Mouse (Mus musculus) thymus, postnatal 14 days (tissue): ENCODE results near the gene Tmem114.

ENCODE experiments used
- DNase-seq: peaks from one replicate; pipeline ENCODE4 v3.0.0; 2021

Tmem114 gene

GRCm38 (mm10) chr16:8406708-8407107 lies 18.2 kb downstream of the Tmem114 start:
- DNase-seq: peak; percentile 63

DNA sequence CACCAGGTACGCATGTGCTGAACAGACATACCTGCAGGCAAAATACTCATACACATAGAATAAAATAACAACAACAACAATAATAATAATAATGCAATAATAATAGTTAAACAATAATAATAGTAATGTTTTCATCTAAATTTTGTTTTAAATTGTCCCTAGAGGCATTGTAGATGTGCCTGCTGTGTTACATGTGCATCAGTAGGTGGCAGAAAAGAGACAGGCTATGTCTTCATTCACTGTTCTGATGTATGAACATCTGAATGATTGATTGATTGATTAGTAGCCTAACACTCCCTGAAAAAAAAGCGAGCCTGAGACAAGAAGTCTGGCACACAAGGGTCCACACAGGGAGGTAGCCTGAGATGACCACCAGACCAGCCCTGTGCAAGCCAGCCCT lies 22.3 kb downstream of the Tmem114 start:
- DNase-seq: no peak

DNA sequence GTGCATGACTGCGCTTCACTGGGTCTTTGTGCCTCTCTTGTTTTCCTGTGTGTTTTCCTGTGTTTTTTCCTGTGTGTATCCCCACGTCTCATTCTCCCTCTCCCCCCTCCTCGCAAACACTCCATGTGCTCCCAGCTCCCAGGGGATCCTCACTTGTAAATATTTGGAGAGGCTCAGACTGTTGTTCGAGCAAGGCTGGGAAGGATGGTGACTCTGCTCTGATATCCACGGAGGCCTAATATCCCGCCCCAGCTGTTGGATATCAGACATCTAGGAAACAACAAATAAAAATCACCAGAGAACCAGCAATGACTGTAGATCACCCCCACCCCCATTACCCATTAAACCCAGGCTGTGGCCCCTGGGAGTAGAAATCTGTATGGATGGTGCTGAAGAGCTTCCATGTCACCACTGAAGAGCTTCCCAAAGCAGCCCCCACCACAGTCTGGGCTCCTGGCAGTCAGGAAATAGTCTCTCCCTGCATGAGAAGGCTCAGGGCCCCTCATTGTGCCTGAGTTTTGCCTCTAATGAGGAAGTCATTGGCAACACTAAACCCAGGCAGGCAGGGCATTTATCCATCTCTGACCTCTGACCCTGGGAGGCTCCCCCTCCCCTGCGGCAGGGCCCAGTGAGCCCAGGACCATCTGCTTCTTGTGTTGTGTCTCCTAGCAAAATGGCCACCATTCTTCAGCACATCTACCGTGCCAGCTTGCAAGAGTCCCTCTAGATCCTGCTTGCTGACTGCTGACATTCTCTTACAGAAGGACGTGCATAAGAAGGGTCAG lies 23.6 kb downstream of the Tmem114 start:
- no peak for DNase-seq

DNA sequence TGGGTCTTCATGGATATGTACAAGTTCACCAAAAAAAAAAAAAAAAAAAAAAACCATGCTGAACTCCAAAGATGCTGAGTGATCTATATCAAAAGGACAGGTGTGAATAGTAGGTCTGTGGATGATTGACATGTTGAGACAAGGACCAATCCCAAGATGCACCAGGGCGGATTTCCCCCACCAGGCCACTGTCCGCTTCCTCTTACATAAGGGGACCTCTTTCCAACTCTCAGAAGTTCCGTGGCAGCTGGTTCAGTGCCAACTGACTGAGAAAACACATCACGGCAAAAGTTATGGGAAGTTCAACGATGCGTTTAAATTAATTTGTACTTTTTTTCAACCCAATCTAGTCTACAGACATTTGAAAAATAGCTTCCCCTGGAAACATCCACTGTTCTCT lies 25.1 kb downstream of the Tmem114 start:
- no peak for DNase-seq

DNA sequence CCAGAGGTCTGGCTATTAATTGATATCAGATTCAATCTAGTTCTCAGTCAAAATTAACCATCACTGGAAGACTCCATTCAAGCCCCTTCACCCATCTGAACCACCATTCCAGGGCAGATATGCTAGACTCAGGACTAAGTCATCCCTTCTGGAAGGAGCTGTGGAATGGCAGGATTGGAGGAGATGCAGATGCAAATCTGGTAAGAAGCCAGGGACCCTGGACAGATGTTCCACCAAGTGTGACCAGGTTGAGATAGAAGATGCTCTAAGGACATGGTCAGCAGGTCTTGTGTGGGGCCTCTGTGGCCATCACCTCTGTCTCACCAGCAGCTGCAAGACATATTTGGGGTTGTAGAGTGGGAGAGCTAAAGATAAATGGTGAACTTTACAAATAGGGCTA lies 30.0 kb downstream of the Tmem114 start:
- no peak for DNase-seq

GRCm38 (mm10) chr16:8388491-8388890 lies 36.4 kb downstream of the Tmem114 start:
- no peak for DNase-seq

DNA sequence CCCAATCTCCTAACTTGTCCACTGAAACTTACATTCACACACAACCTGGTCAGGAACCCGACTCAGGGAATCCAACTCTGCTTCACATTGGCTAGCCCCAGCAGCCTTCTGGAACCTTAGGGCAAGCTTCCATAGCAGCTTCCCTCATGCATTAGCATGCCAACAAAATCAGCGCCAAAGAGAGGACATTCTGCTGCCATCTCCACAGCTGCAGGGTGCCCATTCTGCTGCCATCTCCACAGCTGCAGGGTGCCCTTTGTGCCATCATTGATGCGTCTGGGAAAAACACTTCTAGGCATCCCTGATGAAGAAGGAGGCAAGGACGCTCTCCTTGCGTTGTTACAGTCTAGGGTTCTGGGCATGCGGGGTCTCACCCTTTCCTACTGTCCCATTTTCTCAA lies 38.5 kb downstream of the Tmem114 start:
- no peak for DNase-seq

GRCm38 (mm10) chr16:8385679-8386078 lies 39.3 kb downstream of the Tmem114 start:
- peak; percentile 21 for DNase-seq

DNA sequence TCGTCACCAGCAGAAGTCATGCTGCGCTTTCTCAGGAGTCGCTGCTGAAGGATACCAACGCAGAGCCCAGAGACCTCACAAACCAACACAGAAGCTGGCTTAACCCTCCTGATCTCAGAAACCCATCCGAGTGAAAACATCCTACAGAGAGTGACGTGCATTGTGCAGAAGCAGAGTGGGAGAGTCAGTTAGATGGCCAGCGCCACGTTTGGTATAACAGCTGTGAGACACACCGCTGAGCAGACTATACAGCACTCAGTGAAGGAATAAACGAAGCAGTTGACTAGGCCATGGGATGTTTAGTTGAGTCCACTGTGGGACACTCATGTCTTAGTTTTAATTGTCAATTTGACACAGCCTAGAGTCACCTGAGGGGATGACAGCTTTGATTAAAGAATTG lies 40.2 kb downstream of the Tmem114 start:
- no peak for DNase-seq

DNA sequence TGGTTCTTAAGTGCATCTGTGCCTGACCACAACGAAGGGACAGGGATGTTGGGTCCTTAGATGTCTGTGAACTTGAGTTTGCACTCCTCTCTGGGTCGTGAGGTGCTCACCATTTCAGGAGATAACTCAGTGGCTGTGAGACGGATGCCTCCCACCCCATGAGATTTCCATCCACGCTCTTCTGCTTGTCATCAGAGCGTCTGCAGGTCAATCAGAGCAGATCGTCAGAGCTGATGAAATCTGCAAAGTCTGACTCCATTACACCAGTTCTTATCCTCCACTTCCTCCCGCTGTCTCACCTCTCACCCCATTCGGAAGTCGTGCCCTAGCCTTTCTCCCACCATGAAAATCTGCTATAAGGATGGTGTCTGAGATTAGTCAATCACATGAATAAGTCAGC lies 41.5 kb downstream of the Tmem114 start:
- no peak for DNase-seq

GRCm38 (mm10) chr16:8363066-8363465 lies 61.9 kb downstream of the Tmem114 start:
- DNase-seq: no peak
